Mouse (Mus musculus) bone marrow, adult 2 months (tissue): ENCODE results near the gene Lgals3.

Experiments
- CTCF ChIP-seq: fragments of 200-500 bp; IDR thresholded peaks from 2 replicates; pipeline ENCODE4 v1.5.1; 2011; ENCODE audit warnings: low read length, control low read depth; ENCODE audit not compliant: control insufficient read depth, insufficient read depth
- POLR2A ChIP-seq: fragments of 200-500 bp; IDR thresholded peaks from 2 replicates; pipeline ENCODE4 v1.6.1; 2011; ENCODE audit warnings: low read depth, mild to moderate bottlenecking, control low read depth, low read length, borderline replicate concordance; ENCODE audit not compliant: control insufficient read depth

GRCm38 (mm10) chr14:47361418-47361817 lies 6.1 kb upstream of the Lgals3 start:
- TF ChIP-seq CTCF: no peak
- TF ChIP-seq POLR2A: no peak
